Mouse (Mus musculus) heart, embryonic 12.5 days (tissue): ENCODE data around the gene Fbn1. TPM values are rescaled to one million over a fixed set of nuclear protein-coding genes. Genes with fewer than 3 reads are reported as not detected.
A peak's percentile ranks its signal among the peaks of the same experiment; 100 is the strongest.
"Not testable (repeated sequence)": the region's sequence is repeated elsewhere in the genome, so short reads cannot be mapped to it uniquely, and the experiment has no call there.

Source experiments
- ATAC-seq: fragments of 200-750 bp; cut with Nextera tagmentation; 2 replicates; pipeline ENCODE4 v1.8.0; 2017; ENCODE audit warnings: moderate TSS enrichment, moderate library complexity; ENCODE audit not compliant: insufficient number of reproducible peaks, low FRiP score
- H3K27ac ChIP-seq: fragments of 300-500 bp; sonication (generic); 2 replicates; pipeline ENCODE4 v1.5.1; 2016; ENCODE audit warnings: mild to moderate bottlenecking, moderate library complexity; ENCODE audit not compliant: poor library complexity, severe bottlenecking
- H3K27me3 ChIP-seq: fragments of 300-500 bp; sonication (generic); replicated peaks from 2 replicates; pipeline ENCODE4 v1.6.1; 2016; ENCODE audit warnings: mild to moderate bottlenecking, moderate library complexity
- H3K36me3 ChIP-seq: fragments of 300-500 bp; sonication (generic); 2 replicates; pipeline ENCODE4 v1.6.1; 2016; ENCODE audit warnings: mild to moderate bottlenecking, moderate library complexity
- H3K4me1 ChIP-seq: fragments of 300-500 bp; sonication (generic); replicated peaks from 2 replicates; pipeline ENCODE4 v1.6.1; 2016; ENCODE audit warnings: mild to moderate bottlenecking
- H3K4me2 ChIP-seq: fragments of 300-500 bp; sonication (generic); 2 replicates; pipeline ENCODE4 v1.6.1; 2016; ENCODE audit warnings: mild to moderate bottlenecking, moderate library complexity
- H3K4me3 ChIP-seq: fragments of 300-500 bp; sonication (generic); 2 replicates; pipeline ENCODE4 v1.5.1; 2016; ENCODE audit warnings: mild to moderate bottlenecking
- H3K9ac ChIP-seq: fragments of 300-500 bp; sonication (generic); 2 replicates; pipeline ENCODE4 v1.6.1; 2016; ENCODE audit warnings: mild to moderate bottlenecking, moderate library complexity
- H3K9me3 ChIP-seq: fragments of 300-500 bp; sonication (generic); replicated peaks from 2 replicates; pipeline ENCODE4 v1.6.1; 2016; ENCODE audit warnings: mild to moderate bottlenecking, moderate library complexity
- WGBS: fragments of 180-500 bp; shearing (Covaris S2); methylation state at CpG from one replicate; pipeline ENCODE4 v1.1.7; 2016; 5-methylcytosine and 5-hydroxymethylcytosine counted together
- polyA plus RNA-seq: library from polyadenylated mRNA; unstranded; fragments of >200 nt; fragmentation: Nextera tagmentation; extraction: Ambion mirVana; gene quantifications from 2 replicates; pipeline ENCODE4 v1.2.1, GENCODE M21; 2016

The Fbn1 gene
- polyA plus RNA-seq, 1 experiment from 2014 or later: 38.8 TPM

- Histone ChIP-seq H3K27me3 (peaks cover 3% of the 10 kb centered on the region; the same call in 1 of the 2 replicates), H3K4me2 (no peak overlapping the region), H3K4me3 (no peak overlapping the region), H3K27ac (no peak overlapping the region), H3K9me3 (no peaks in the 10 kb centered on the region), H3K36me3 (no peaks in the 10 kb centered on the region), H3K9ac (no peak overlapping the region), H3K4me1 (0 out of 2 replicates have a peak, but pooled peaks cover 4% of the 10 kb centered on the region)
- no peak for ATAC-seq
- WGBS: 41% methylated on average over 1 of the region's 1 CpGs
Measured at GRCm38 (mm10) chr2:125291101-125291500, 216.7 kb downstream of the Fbn1 start.

- Histone ChIP-seq H3K9ac (no peak overlapping the region), H3K36me3 (no peaks in the 10 kb centered on the region), H3K4me1 (0 out of 2 replicates have a peak, but pooled peaks cover 4% of the 10 kb centered on the region), H3K9me3 (no peaks in the 10 kb centered on the region), H3K4me2 (no peak overlapping the region), H3K4me3 (no peak overlapping the region), H3K27ac (no peak overlapping the region), H3K27me3 (peaks cover 3% of the 10 kb centered on the region; the same call in 1 of the 2 replicates)
- 83% methylated on average over 10 of the region's 10 CpGs for WGBS
- ATAC-seq: no peak
Measured at GRCm38 (mm10) chr2:125290197-125290965, 217.4 kb downstream of the Fbn1 start.

- Histone ChIP-seq H3K4me3 (no peak overlapping the region), H3K36me3 (no peaks in the 10 kb centered on the region), H3K9ac (no peak overlapping the region), H3K4me1 (no peaks in the 10 kb centered on the region; the same call in 1 of the 2 replicates), H3K27me3 (peaks cover 3% of the 10 kb centered on the region; the same call in 1 of the 2 replicates), H3K27ac (no peak overlapping the region), H3K9me3 (no peaks in the 10 kb centered on the region), H3K4me2 (no peak overlapping the region)
- 84% methylated on average over 4 of the region's 4 CpGs for WGBS
- no peak for ATAC-seq
Measured at GRCm38 (mm10) chr2:125285777-125286176, 222.0 kb downstream of the Fbn1 start.

- no peaks in the 10 kb centered on the region for H3K36me3 ChIP-seq
- H3K4me2 ChIP-seq: peak overlapping the region; percentile 33; the same call in 1 of the 2 replicates
- H3K9ac ChIP-seq: no peak overlapping the region
- H3K27me3 ChIP-seq: peaks cover 3% of the 10 kb centered on the region; the same call in 1 of the 2 replicates
- WGBS: 58% methylated on average over 14 of the region's 14 CpGs
- ATAC-seq: no peak
- no peaks in the 10 kb centered on the region for H3K9me3 ChIP-seq
- H3K4me1 ChIP-seq: peaks cover 8% of the 10 kb centered on the region
- no peak overlapping the region for H3K4me3 ChIP-seq
- H3K27ac ChIP-seq: no peak overlapping the region
Measured at GRCm38 (mm10) chr2:125282334-125283206, 225.2 kb downstream of the Fbn1 start.

GRCm38 (mm10) chr2:125279995-125280394 lies 227.8 kb downstream of the Fbn1 start:
- H3K4me2 ChIP-seq, H3K27ac ChIP-seq, H3K4me3 ChIP-seq, H3K9ac ChIP-seq, H3K27me3 ChIP-seq, H3K36me3 ChIP-seq, H3K4me1 ChIP-seq, ATAC-seq, H3K9me3 ChIP-seq: not testable (repeated sequence)
- 72% methylated on average over 9 of the region's 9 CpGs for WGBS

- peak; percentile 45; the same call in 1 of the 2 replicates for ATAC-seq
- H3K27me3 ChIP-seq: no peaks in the 10 kb centered on the region
- no peaks in the 10 kb centered on the region for H3K36me3 ChIP-seq
- H3K4me3 ChIP-seq: no peak overlapping the region
- no peaks in the 10 kb centered on the region for H3K9me3 ChIP-seq
- H3K27ac ChIP-seq: no peak overlapping the region
- H3K9ac ChIP-seq: no peak overlapping the region
- 42% methylated on average over 7 of the region's 7 CpGs for WGBS
- H3K4me2 ChIP-seq: no peak overlapping the region
- H3K4me1 ChIP-seq: peaks cover 8% of the 10 kb centered on the region; the same call in 1 of the 2 replicates
Measured at GRCm38 (mm10) chr2:125278474-125278873, 229.3 kb downstream of the Fbn1 start.

GRCm38 (mm10) chr2:125276692-125277091 lies 231.1 kb downstream of the Fbn1 start:
- Histone ChIP-seq H3K9me3 (no peaks in the 10 kb centered on the region), H3K4me1 (peaks cover 8% of the 10 kb centered on the region; the same call in 1 of the 2 replicates), H3K27ac (no peak overlapping the region), H3K9ac (no peak overlapping the region), H3K4me2 (no peak overlapping the region), H3K27me3 (no peaks in the 10 kb centered on the region), H3K4me3 (no peak overlapping the region), H3K36me3 (no peaks in the 10 kb centered on the region)
- no peak for ATAC-seq
- 80% methylated on average over 5 of the region's 5 CpGs for WGBS

GRCm38 (mm10) chr2:125275617-125276016 lies 232.2 kb downstream of the Fbn1 start:
- H3K27ac ChIP-seq: no peak overlapping the region

GRCm38 (mm10) chr2:125268876-125269275 lies 238.9 kb downstream of the Fbn1 start:
- Histone ChIP-seq H3K4me1 (peaks cover 4% of the 10 kb centered on the region; the same call in 1 of the 2 replicates), H3K4me2 (no peak overlapping the region), H3K36me3 (no peaks in the 10 kb centered on the region), H3K27ac (no peak overlapping the region), H3K9me3 (no peaks in the 10 kb centered on the region; the same call in 1 of the 2 replicates), H3K27me3 (no peaks in the 10 kb centered on the region), H3K9ac (no peak overlapping the region), H3K4me3 (no peak overlapping the region)
- WGBS: 50% methylated on average over 1 of the region's 1 CpGs
- ATAC-seq: no peak

More at GRCm38 (mm10) chr2:125275617-125276016, 232.2 kb downstream of the Fbn1 start:
- Histone ChIP-seq H3K9me3 (no peaks in the 10 kb centered on the region; the same call in 1 of the 2 replicates), H3K36me3 (no peaks in the 10 kb centered on the region), H3K9ac (no peak overlapping the region), H3K4me2 (no peak overlapping the region), H3K4me3 (no peak overlapping the region), H3K4me1 (peaks cover 8% of the 10 kb centered on the region; the same call in 1 of the 2 replicates), H3K27me3 (no peaks in the 10 kb centered on the region)
- no peak for ATAC-seq
- 62% methylated on average over 5 of the region's 5 CpGs for WGBS

DNA sequence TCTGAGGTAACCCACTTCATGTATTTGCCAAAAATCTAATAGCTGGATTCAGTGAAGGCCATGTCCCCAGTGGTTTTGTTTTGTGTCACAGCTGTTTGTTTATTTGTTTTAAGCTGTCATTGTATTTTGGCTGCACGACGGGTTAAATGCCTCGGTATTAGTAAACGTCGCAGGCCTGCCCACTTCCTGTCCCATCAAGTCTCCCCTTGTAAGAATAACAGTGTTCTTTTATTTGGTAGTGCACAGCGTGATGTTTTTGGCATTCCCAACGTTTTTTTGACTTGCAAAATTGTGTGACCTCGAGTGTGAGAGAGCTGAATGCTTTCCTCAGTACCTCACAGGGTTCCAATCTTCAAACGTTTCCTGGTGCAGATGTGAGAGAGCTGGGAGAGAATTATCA lies 244.0 kb downstream of the Fbn1 start:
- 16% methylated on average over 9 of the region's 9 CpGs for WGBS
- ATAC-seq: no peak

DNA sequence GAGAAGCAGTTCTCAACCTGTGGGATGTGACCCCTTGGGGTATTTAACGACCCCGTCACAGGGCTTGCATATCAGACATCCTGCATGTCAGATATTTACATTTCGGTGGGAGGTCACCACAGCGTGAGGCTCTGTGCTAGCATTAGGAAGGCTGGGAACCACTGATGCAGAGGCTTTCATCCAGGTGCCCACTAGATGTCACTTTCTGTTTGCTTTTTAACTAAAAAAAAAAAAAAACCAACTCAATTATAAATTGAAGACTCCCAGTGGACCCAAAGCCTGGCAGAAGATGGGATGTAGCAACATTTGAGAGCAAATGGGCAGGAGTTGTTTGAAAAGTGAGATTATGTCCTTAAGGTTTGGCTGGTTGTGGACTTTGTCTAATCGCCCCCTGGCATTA lies 244.7 kb downstream of the Fbn1 start:
- no peak overlapping the region for H3K4me2 ChIP-seq
- no peaks in the 10 kb centered on the region for H3K27me3 ChIP-seq
- ATAC-seq: no peak
- no peak overlapping the region for H3K9ac ChIP-seq
- H3K4me1 ChIP-seq: no peaks in the 10 kb centered on the region
- H3K27ac ChIP-seq: no peak overlapping the region
- H3K4me3 ChIP-seq: no peak overlapping the region
- H3K9me3 ChIP-seq: no peaks in the 10 kb centered on the region
- WGBS: 12% methylated on average over 5 of the region's 5 CpGs
- H3K36me3 ChIP-seq: peaks cover 7% of the 10 kb centered on the region

More for the DNA sequence above, 244.0 kb downstream of the Fbn1 start:
- no peak overlapping the region for H3K9ac ChIP-seq
- H3K4me1 ChIP-seq: peaks cover 4% of the 10 kb centered on the region; the same call in 1 of the 2 replicates
- H3K27ac ChIP-seq: no peak overlapping the region
- H3K36me3 ChIP-seq: peaks cover 3% of the 10 kb centered on the region
- no peak overlapping the region for H3K4me3 ChIP-seq
- no peaks in the 10 kb centered on the region for H3K9me3 ChIP-seq
- no peak overlapping the region for H3K4me2 ChIP-seq
- H3K27me3 ChIP-seq: no peaks in the 10 kb centered on the region
